Mouse (Mus musculus) limb, embryonic 14.5 days (tissue): ENCODE results near the gene Grid2. TPM values are rescaled to one million over a fixed set of nuclear protein-coding genes. Genes with fewer than 3 reads are reported as not detected.

Experiments used
- ATAC-seq: fragments of 200-750 bp; cut with Nextera tagmentation; 2 replicates; pipeline ENCODE4 v1.8.0; 2017; ENCODE audit warnings: low read depth, moderate number of reproducible peaks, moderate TSS enrichment; ENCODE audit not compliant: low FRiP score
- DNase-seq: peaks from one replicate; pipeline ENCODE4 v3.0.0-alpha.2; 2015; ENCODE audit warnings: low spot score
- H3K27ac ChIP-seq: fragments of 300-500 bp; sonication (generic); replicated peaks from 2 replicates; pipeline ENCODE4 v1.5.1; 2014; ENCODE audit warnings: low read depth, mild to moderate bottlenecking, low read length, moderate library complexity, mixed read lengths
- H3K27me3 ChIP-seq: fragments of 300-500 bp; sonication (generic); 2 replicates; pipeline ENCODE4 v1.6.1; 2014; ENCODE audit warnings: low read length, mixed read lengths; ENCODE audit not compliant: control insufficient read depth, insufficient read depth
- H3K36me3 ChIP-seq: fragments of 300-500 bp; sonication (generic); 2 replicates; pipeline ENCODE4 v1.6.1; 2014; ENCODE audit warnings: mild to moderate bottlenecking, low read length, moderate library complexity, mixed read lengths; ENCODE audit not compliant: control insufficient read depth, insufficient read depth
- H3K4me1 ChIP-seq: fragments of 300-500 bp; sonication (generic); 2 replicates; pipeline ENCODE4 v1.6.1; 2014; ENCODE audit warnings: antibody characterized with exemption, low read length, mixed read lengths; ENCODE audit not compliant: control insufficient read depth, insufficient read depth
- H3K4me2 ChIP-seq: fragments of 300-500 bp; sonication (generic); replicated peaks from 2 replicates; pipeline ENCODE4 v1.6.1; 2014; ENCODE audit warnings: low read depth, mild to moderate bottlenecking, low read length, moderate library complexity; ENCODE audit not compliant: severe bottlenecking
- H3K4me3 ChIP-seq: fragments of 300-500 bp; sonication (generic); replicated peaks from 2 replicates; pipeline ENCODE4 v1.5.1; 2014; ENCODE audit warnings: low read length
- H3K9ac ChIP-seq: fragments of 300-500 bp; sonication (generic); 2 replicates; pipeline ENCODE4 v1.6.1; 2014; ENCODE audit warnings: mild to moderate bottlenecking, low read depth, low read length, moderate library complexity; ENCODE audit not compliant: severe bottlenecking
- H3K9me3 ChIP-seq: fragments of 300-500 bp; sonication (generic); 2 replicates; pipeline ENCODE4 v1.6.1; 2016; ENCODE audit warnings: low read length; ENCODE audit not compliant: control insufficient read depth
- POLR2A ChIP-seq: fragments of 200-500 bp; IDR thresholded peaks from 2 replicates; pipeline ENCODE4 v1.8.0; 2012; ENCODE audit warnings: inconsistent platforms, mild to moderate bottlenecking, moderate library complexity, borderline replicate concordance; ENCODE audit not compliant: insufficient read depth, insufficient read length; ENCODE audit errors: extremely low read depth
- WGBS: fragments of 180-500 bp; shearing (Covaris S2); extraction: QIAGEN DNeasy Blood & Tissue Kit; methylation state at CpG from one replicate; pipeline ENCODE4 v1.1.7; 2014; 5-methylcytosine and 5-hydroxymethylcytosine counted together
- polyA plus RNA-seq, 2 experiments: library from polyadenylated mRNA; depleted of rRNA in 1 of 2; stranded (reverse) in 1 of 2; unstranded in 1 of 2; fragments of >200 nt; fragmentation: Nextera tagmentation in 1 of 2; extraction: Ambion mirVana in 1 of 2; gene quantifications; 2 replicates each; pipeline versions ENCODE4 v1.2.1 to v1.2.3; 2012 to 2014

The Grid2 gene
- polyA plus RNA-seq, 2 experiments, result 1.1 to 1.9 TPM

DNA sequence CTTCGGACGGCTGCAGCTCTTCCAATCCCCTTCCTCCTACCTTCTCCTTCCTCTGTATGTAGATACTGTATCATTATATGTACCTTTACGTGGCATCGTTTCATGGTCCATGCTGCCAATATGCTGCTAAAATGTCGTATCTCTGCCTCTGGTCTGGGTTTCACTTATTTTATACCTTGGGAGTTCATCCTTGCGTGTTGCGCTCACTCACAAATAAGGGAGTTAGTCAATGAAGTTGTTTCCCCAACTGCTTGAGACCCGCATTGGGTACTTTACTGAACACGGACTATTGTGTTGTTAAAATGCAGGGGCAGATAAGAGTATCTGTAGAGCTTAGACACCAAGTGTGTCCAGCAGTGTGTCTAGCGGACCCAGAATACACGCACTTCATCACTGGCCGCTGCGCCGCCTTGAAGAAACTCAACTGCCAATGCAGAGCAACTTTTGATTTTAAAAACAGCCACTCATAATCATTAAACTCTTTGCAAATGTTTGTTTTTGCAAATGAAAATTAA, 1474.9 kb downstream of the Grid2 start:
- peaks cover 83% of the 10 kb centered on the region for H3K27me3 ChIP-seq
- H3K4me3 ChIP-seq, result no peak overlapping the region
- no peak overlapping the region for H3K27ac ChIP-seq
- no peaks in the 10 kb centered on the region for H3K36me3 ChIP-seq
- ATAC-seq, result no peak
- no peak for TF ChIP-seq POLR2A
- no peak overlapping the region for H3K4me2 ChIP-seq
- H3K4me1 ChIP-seq, result peaks cover 23% of the 10 kb centered on the region
- no peaks in the 10 kb centered on the region for H3K9me3 ChIP-seq
- no peak overlapping the region for H3K9ac ChIP-seq
- 4% methylated on average over 14 of the region's 14 CpGs for WGBS
- no peak for DNase-seq

- whole genome bisulfite sequencing, result 9% methylated on average over 7 of the region's 7 CpGs
- ATAC-seq (no peak), DNase-seq (no peak)
- no peak for TF ChIP-seq POLR2A
- Histone ChIP-seq H3K4me1 (peaks cover 23% of the 10 kb centered on the region), H3K9ac (no peak overlapping the region), H3K36me3 (no peaks in the 10 kb centered on the region), H3K27ac (no peak overlapping the region), H3K4me2 (no peak overlapping the region), H3K4me3 (no peak overlapping the region), H3K9me3 (no peaks in the 10 kb centered on the region), H3K27me3 (peaks cover 85% of the 10 kb centered on the region)
Measured at GRCm38 (mm10) chr6:64731126-64731525, 1475.5 kb downstream of the Grid2 start.

GRCm38 (mm10) chr6:64731621-64732320, 1476.1 kb downstream of the Grid2 start:
- no peak for TF ChIP-seq POLR2A
- Histone ChIP-seq H3K4me3 (no peak overlapping the region), H3K27me3 (peaks cover 88% of the 10 kb centered on the region), H3K9ac (no peak overlapping the region), H3K4me1 (peaks cover 23% of the 10 kb centered on the region), H3K36me3 (no peaks in the 10 kb centered on the region), H3K4me2 (no peak overlapping the region), H3K9me3 (no peaks in the 10 kb centered on the region), H3K27ac (no peak overlapping the region)
- DNase-seq (no peak), ATAC-seq (no peak)
- WGBS, result 7% methylated on average over 8 of the region's 8 CpGs

GRCm38 (mm10) chr6:64733311-64733710, 1477.6 kb downstream of the Grid2 start:
- no peak overlapping the region for H3K4me2 ChIP-seq
- peaks cover 21% of the 10 kb centered on the region for H3K4me1 ChIP-seq
- no peak overlapping the region for H3K9ac ChIP-seq
- WGBS, result 3% methylated on average over 4 of the region's 4 CpGs
- no peak for DNase-seq
- H3K36me3 ChIP-seq, result no peaks in the 10 kb centered on the region
- no peak overlapping the region for H3K4me3 ChIP-seq
- H3K27ac ChIP-seq, result no peak overlapping the region
- H3K9me3 ChIP-seq, result no peaks in the 10 kb centered on the region
- no peak for TF ChIP-seq POLR2A
- ATAC-seq, result no peak
- peaks cover 74% of the 10 kb centered on the region for H3K27me3 ChIP-seq

- H3K27me3 ChIP-seq, result peaks cover 61% of the 10 kb centered on the region
- ATAC-seq (no peak; the same call in 1 of the 2 replicates), DNase-seq (no peak)
- H3K4me3 ChIP-seq, result peak overlapping the region; percentile 42
- no peaks in the 10 kb centered on the region for H3K36me3 ChIP-seq
- peaks cover 9% of the 10 kb centered on the region; the same call in 1 of the 2 replicates for H3K4me1 ChIP-seq
- peak overlapping the region; percentile 45; the same call in 1 of the 2 replicates for H3K9ac ChIP-seq
- no peaks in the 10 kb centered on the region for H3K9me3 ChIP-seq
- H3K4me2 ChIP-seq, result peak overlapping the region; percentile 68
- no peak overlapping the region for H3K27ac ChIP-seq
- 1% methylated on average over 39 of the region's 54 CpGs for WGBS
- TF ChIP-seq POLR2A, result no peak
Measured at GRCm38 (mm10) chr6:64734441-64735320, 1479.0 kb downstream of the Grid2 start.
